Mouse (Mus musculus) left cerebral cortex, adult 18-20 months (tissue): Measurements from ENCODE around the gene Hes6. TPM values are rescaled to one million over a fixed set of nuclear protein-coding genes. Genes with fewer than 3 reads are reported as not detected.

ENCODE experiments used
- DNase-seq, 2 experiments: peaks; one replicate each; pipeline ENCODE4 v3.0.0; 2021 to 2022; ENCODE audit warnings: low spot score in 2 of 2, mixed read lengths in 1 of 2
- total RNA-seq, 2 experiments: library from RNA; stranded (reverse); gene quantifications; 2 replicates each; pipeline ENCODE4 v1.2.3; 2021

Gene Hes6
- total RNA-seq, 2 experiments from 2014 or later, result 15.3 to 17.4 TPM

DNA sequence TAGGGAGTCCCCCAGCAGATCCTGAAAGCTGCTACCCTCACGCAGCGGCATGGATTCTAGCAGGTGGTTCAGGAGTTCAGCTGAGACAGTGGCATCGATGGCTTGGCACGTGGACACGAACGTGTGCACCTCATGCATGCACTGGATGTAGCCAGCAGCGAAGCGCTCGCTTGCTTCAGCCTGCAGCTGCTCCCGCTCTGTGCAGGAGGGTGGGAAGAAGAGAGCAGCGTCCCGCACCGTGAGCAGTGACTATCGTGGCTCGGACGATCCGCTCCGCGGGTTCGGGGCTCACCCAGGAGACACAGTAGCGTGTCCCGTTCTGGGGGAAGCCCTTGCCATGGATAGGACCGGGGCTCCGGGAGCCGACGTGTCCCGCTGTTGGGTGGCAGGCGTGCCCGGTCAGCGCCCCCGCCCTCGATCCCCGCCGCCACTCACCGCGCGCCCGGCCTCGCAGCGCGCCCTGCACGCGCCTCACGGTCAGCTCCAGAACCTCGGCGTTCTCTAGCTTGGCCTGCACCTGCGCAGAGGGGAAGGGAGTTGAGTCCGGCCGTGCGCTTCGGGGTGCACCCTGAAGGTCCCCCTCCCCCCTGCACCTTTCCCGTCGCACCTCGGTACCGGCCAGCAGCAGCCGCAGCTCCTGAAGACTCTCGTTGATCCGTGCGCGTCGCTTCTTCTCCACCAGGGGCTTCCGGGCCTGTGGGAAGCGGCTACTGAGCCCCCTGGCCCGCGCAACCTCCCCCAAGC lies 1.4 kb downstream of the Hes6 start:
- peak in 1 of 2 experiments; percentile 36 for DNase-seq

DNA sequence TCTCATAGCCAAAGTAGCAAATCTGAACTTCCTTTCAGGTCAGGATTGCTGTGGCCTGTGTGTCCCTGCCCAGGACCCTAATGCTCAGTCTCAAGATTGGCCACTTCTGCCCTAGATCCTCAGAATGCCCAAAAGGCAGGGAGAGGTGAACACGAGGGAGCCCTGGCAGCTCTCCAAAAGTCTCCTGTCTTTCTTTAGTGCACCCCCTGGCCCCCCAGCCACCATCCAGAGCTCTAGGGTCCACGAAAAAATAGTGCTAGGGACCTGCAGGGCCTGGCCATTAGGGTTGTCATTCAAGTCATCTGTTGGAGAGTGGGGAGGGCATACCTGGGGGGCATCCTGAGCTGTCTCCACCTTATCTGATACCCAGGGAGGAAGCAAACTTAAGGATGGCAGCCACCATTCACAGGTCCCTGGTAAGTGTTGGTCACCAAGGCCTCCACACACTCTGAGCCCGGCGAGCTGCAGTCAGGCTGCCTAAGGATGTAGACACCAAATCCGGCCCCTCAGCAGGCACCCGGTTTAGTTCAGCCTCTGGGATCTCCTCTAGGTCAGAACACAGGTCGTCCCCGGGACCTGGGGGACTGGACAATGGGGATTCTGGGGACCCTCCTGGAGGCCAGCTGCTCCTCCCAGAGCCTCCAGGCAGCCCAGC lies 2.1 kb downstream of the Hes6 start:
- DNase-seq, result no peak

DNA sequence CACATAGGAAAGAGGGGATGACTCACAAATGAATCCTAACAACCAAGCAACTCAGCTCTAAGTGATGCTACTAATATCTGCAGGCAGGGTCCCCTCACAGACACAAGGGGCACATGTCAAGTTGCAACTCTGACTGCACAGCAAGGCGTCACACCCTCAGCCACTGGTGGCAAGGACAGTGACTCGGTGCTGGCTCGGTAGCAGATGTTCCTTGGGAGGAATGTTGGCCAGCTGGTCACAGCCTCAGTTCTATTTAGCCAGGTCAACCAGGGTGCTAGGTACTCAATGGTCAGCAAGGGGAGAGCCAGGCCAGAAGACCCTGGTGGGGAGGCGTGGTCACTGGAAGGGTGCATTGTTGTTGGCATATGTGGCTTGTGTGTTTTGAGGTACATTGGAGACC lies 6.0 kb downstream of the Hes6 start:
- no peak for DNase-seq

DNA sequence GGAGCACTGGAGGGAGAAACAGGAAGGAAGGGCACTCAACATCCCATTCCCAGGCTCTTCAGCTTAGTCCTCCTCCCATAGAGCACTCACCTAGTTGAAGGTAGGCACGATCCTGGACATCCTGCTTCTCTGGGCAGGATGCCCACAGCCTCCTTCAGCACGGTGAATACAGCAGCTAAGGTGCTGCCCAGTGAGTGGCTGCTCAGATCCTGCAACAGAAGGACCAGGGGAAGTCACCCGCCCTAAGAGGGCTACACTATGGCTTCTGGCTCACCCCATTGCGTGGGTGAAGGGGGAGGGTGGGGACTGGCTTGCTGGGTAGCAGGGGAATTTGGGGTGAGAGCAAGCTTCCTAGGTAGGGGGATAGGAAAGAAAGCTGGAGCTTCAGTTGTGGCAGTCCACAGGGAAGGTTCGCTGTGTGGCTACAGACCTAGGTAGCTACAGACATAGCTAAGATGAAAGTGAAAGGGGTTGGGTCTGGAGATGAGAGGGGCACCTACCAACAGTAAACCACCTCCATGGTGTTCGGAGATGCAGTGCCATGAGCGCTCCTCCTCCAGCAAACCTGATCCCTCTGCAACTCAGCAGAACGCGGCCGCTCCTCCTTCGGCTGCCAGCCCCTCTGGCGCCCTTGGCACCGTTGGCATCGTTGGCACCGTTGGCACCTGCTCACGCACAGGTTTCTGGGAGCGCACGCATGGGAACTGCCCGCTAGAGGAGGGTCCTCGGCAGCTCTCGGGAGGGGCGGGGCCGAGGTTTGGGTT lies 8.2 kb downstream of the Hes6 start:
- DNase-seq, result no peak

DNA sequence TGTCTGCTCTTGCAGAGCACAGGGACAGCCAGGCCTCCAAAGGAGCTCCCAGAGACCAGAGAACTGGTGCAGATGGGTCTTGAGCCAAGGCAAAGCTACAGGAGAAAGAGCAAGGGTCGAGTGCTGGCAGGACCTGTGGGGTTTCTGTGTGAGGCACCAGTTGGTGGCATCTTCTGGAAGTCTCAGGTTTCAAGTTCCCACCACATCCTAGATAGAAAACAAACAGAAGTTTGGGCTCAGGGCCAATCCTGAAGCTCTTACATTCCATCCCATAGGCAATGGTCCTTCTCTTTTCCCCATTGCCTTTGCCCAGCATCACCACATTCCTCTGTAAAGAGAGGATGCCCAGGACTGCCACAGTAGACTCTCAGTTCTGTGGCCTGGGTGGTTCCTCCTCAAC lies 8.9 kb downstream of the Hes6 start:
- DNase-seq, result no peak

DNA sequence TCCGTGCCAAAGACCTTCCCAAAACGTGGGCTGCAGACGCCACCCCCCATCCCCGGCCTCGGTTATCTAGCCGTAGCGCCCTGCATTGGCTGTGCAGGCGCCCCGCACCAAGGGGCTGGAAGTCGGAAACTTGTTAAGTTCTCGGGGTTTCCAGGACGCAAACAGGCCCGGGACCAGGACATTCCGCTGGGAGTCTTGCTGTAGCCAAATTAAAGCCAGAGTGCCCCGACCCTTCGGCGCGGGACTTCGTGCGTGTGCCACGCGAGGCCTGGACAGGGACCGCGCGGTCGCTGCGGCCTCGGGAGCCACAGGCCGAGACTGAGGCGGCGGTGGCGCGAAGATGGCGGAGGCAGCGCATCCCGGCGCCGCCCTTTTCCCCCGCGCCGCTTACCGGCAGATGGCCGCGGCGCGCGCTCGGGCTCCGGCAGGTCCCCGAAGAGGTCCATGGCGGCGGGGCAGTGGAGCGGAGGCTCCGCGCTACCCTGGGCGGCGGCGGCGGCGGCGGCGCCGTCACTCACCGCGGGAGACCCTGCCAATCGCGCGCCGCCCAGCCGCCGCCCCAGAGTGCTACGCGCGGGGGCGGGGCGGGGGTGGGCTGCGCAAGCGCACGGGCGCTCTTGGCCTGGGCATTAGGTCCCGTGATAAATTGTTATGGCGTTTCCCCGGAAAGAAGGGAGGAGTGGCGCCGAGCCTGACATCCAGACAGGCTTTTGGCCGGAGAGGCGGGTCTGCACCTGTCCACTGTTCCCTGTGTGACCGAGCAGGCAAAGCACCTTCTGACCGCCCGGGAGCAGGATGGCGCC lies 15.4 kb downstream of the Hes6 start, which contains the start of gene Ilkap:
Gene Ilkap, minus strand, starts transcription at position 556 of the 803 bp plus-strand sequence.
- DNase-seq, result peak; percentile 68 to 78

DNA sequence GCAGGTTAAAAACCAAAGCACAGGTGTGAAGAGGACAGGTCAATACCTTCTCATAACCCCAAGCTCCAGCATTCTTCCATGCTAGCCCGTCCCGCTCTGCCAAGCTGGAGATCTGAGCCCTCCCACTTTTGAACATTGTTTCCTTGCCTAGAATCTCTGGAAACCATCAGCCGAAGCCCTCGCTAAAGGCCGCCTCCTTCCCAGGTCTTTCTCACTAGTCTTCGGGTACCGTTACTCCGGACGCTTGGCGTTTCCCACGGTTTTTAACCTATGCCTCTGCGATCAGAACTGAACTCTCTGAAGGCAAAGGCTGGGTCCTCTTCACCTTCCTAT lies 15.9 kb downstream of the Hes6 start:
- no peak for DNase-seq

DNA sequence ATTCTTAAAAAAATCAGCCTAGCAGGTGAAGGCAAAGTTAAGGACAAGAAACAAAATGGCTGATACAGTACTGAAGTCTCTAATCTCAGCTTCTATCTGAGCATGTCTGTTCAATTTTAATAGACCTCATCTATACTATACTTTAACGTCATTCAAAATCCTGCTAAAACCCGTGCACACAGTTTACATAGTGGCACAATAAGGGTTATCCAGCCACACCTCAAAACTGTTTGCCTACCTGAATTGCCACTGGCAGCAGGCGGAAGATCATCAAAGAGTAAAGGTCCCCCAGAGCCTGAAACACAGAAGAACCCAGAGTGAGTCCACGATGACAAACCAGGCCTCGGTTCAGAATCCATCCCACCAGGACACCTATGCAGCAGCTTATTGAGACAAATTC lies 23.5 kb downstream of the Hes6 start:
- no peak for DNase-seq

DNA sequence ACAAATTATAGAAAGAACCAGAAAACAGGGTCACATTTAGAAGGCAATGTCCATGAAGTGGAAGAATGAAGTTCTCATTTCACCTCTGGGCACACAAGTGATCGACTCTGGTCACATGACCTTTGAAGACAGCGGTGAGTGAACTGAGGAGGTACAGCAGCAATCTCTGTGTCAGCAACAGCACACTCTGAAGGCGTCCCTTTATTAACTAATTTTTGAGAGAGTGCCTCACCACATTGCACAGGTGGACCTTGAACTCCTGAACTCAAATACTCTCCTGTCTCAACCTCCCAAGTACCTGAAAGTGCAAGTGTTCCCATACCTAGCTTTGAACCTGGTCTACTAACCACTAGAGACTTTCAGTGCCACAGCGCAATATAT lies 32.8 kb downstream of the Hes6 start:
- no peak for DNase-seq

DNA sequence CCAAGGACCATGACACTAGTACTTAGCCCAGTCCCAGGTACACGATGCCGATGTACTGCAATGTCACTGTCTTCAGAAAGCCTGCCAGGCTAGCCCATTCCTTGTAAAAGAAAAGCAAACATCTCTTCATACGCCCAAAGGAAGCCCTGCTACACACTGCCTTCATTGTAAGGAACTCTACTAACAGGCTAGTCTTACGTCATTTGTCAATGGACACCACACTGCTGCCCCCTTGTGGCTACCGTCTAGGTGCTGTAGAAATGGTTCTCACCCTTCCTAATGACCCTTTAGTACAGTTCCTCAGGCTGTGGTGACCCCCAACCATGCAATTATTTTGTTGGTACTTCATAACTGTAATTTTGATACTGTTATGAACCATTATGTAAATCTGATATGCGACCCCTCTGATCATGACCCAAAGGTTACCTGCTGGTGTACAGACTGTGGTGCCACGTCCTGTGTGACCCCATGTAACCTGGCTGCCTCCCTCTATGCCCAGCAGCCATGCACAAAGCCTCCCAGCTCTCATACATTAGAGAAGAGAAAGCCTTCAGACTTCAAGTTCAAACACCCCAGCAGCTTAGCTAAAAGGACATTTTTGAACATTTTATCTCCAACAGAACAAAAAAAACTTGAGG lies 33.3 kb downstream of the Hes6 start:
- peak; percentile 80 to 85 for DNase-seq

DNA sequence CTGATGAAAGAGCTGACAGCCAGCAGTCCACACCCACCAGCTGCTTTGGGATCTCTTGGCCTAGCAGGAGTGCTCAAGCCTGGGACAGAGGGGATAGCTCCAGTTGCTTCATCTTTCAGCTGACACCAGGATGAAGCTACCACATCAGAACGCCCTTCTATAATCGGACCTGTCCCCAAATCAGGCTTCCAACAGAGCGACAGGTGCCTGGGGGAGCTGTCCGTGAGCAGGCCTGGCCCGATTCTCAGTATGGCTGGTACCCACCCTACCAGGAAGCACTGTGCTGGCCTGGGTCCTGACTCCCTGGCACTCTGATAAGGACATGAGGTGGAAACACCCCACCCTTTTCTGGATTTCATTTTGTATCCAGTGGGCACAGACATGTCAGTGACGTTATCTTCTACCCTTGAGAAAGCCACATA lies 40.4 kb downstream of the Hes6 start:
- DNase-seq, result no peak

DNA sequence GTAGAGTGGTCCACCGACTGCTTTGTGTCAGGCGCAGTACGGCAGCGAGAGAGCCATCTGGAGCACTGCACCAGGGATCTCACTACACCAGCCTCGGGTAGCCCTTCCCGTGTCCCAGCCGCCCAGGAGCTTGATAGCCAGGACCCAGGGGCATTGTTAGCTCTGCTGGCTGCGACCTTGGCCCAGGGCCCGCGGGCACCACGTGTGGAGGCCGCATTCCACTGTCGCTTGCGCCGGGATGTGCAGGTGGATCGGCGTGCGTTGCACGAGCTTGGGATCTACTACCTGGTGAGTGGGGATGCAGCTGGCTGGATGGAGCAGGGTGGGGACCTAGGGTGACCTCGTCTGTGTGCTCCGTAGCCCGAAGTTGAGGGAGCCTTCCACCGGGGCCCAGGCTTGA lies 43.8 kb downstream of the Hes6 start:
- no peak for DNase-seq

DNA sequence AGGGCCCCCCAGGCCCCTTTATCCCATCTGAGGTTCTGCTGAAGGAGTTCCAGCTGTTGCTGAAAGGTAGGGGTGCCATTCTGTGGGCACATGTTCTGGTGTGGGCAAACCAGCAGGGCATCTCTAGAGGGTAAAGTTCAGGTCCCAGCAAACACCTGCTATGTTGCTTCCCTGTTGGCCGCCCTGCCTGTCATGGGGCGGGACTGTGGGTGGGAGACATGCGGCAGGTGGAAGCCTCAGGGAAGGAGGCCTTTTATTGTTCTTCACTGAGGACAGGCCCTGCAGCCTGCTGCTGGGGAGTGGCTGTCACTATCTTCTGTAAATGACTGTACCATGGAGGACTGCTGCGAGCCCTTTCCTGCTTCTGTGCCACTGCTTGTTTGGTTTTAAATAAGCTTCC lies 44.4 kb downstream of the Hes6 start:
- no peak for DNase-seq

DNA sequence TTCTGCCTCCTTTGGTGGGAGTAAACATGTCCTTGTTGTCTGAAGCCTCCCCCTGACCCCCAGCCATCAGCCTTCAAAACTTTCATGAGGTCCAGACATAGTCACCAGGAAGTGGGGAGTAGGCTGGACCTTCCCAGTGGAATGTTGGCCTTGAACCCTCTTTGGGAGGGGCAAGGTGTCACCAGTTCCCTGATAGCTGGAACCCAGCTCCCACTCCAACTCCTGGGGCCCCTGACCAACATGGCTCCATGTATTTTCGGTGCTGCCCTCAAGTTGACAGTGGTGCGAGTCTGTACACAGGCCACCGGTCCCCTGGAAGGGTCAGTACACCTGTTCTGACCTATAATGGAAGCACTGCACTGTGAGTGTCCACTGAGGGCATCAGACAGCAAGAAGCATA lies 46.5 kb downstream of the Hes6 start:
- DNase-seq, result no peak

DNA sequence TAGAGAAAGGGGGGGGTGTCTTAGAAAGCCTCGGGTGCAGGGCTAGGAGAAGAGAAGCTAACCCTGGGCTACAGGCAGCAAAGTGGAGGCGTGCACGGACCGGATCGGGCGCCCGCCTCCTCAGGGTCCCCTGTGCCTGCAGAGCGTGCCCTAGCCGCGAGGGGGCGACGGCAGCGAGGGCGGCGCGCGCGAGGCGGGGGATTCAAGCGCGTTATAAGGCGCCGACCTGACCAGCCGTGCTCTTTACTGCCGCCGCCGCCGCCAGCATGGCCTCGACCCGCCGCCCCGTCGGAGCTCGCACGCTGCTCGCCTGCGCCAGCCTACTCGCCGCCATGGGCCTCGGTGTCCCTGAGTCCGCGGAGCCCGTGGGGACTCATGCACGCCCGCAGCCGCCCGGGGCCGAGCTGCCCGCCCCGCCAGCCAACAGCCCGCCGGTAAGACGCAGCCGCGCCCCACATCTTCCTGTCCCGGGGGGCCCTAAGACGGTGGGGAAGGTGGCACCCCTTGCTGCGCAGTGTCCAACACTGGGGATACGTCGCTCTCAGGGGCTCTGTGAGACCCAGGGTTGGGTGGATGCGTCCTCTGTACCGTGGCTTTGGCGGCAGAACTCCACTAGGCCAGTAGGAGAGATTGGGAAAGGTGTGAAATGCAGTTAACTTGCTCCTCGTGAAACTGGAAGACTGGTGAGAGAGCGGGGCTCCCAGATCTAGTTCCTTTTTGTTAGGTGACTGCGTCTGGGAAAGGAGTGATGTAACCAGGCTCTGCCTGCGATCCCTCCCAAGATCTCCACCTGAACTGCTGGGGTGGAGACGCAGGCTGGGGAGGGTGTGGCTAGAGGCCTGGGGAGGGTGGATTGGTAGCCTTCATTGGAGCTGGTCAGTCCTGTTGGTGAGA lies 47.4 kb downstream of the Hes6 start, which contains the start of gene Erfe:
Gene Erfe, plus strand, starts transcription at position 216 of the 894 bp plus-strand sequence.
- DNase-seq, result peak; percentile 37 to 47

DNA sequence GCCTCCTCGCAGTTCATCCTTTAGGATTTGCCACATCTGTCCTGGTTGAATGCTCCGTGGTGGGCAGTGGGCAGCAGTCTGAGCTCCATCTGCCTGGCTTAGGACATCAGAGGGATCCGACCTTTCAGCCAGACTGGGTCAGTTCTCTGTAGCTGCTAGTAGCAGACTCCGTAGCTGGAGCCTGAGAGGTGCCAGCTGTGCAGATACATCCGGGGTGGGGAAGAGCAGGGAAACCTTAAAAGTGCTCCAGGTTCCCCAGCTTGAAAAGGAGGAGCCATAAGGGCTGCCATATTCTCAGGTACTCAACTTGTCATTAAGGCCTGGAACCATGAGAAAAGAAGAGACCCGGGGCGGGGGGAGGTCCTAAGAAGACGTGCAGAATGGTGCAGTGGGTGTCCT lies 48.0 kb downstream of the Hes6 start:
- no peak for DNase-seq

DNA sequence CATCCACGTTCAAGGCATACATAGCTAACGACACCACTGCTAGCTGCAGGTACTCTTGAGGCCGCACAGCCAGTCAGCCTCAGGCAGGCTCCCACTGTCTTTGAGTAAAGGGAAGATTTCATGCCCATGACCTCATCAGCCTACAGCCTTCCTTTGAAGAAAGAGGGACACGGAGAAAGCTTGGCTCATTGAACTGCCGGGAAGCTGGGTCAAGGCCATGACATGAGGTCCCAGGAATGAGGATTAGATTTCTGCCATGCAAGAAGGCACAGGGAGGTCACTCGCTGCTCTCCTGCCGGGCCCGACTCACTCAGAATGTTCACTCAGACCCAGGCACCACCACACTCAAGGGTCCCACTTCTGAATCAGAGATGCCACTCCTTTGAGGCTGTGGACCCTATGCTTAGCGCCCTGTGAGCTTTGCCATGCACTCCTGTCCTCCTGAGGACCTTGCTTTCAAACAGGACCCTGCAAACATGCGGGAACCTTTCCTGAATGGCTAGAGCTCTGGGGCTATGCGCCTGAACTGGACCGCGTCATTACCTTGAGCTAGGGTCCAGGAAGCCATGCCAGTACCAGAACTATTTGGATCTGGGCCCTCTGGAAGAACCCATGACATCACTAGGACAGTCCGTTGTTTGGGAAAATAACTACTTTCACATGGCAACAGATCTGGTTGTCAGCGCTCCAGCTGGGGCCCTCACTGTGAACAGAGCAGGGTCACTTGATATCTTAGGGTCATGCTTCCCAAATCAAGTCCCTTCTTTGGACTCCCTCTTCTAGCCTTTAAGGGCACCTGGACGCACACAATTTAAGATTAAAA lies 48.8 kb downstream of the Hes6 start:
- DNase-seq, result no peak

DNA sequence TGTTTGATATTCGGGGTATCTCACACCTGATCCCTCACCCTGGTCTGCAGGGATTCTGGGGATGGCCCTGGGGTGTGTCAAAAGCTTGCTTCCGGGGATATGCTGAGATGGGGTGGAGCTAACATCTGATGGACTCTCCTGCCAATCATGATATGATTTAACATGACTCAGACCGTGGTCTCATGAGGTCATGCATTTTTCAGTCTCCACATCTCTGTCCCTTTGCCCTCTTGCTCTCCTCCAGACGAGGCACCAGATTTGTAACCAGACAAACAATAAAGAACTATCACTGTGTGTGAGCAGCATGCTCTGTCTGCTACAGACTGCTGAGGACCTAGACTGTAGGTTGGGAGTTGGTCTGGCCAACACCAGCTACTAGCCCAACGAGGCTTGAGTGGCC lies 51.7 kb downstream of the Hes6 start:
- DNase-seq, result no peak
